Mouse (Mus musculus) olfactory bulb, adult 2 months (tissue): ENCODE data around the gene Rbks.

ENCODE experiments used
- CTCF ChIP-seq: fragments of 200-500 bp; IDR thresholded peaks from 2 replicates; pipeline ENCODE4 v1.5.1; 2012; ENCODE audit warnings: low read depth, mild to moderate bottlenecking, low read length, moderate library complexity; ENCODE audit not compliant: insufficient read depth
- POLR2A ChIP-seq: fragments of 200-500 bp; IDR thresholded peaks from 2 replicates; pipeline ENCODE4 v1.6.1; 2012; ENCODE audit warnings: mild to moderate bottlenecking, low read depth, low read length, moderate library complexity; ENCODE audit not compliant: insufficient read depth

GRCm38 (mm10) chr5:31727456-31727855, 30.0 kb upstream of the Rbks start:
- TF ChIP-seq CTCF (no peak), POLR2A (no peak)
